Comparison of ENCODE assay signal across 18 mouse cellular contexts in genomic region chr6:67631617-67632016, GRCm38 (mm10).
DNase-seq lines count a peak whose midpoint lies in the region; TF ChIP-seq lines count a peak whose summit lies in the region.
"Had no signal": no experiment of that assay in that cellular context is flagged by ENCODE, and none has a peak within 500 bp of the region (broad histone marks: within the 10 kb centered on the region; RNA-seq: fewer than 3 reads in every experiment).

No protein-coding gene starts in this region.

- no peaks in the 10 kb centered on the region for H3K4me1 ChIP-seq in ES-E14 (ENCODE audit: control insufficient read depth in 2 of 2, insufficient read depth in 2 of 2, low read length in 2 of 2, poor library complexity in 1 of 2)
- no peaks in the 10 kb centered on the region for H3K4me1 ChIP-seq in heart, embryonic 10.5 days
- H3K4me1 ChIP-seq: liver, embryonic 13.5 days; neural tube, embryonic 15.5 days; stomach, embryonic 15.5 days had no signal

- in situ Hi-C loops in ES-E14 (cut with MboI; ENCODE audit: low sequenced_read_pairs in 2 of 2, unreplicated experiment in 2 of 2), result no loop called here

- DNase-seq in embryo, embryonic 10 days (ENCODE audit: low spot score), result peak; percentile 4
- no peak for DNase-seq in embryo, embryonic 9.5 days (ENCODE audit: extremely low spot score)
- peak; percentile 0 for DNase-seq in kidney, adult 9 months
- no peak for DNase-seq in kidney, adult 18-20 months
- peak; percentile 6 for DNase-seq in ES-E14 (ENCODE audit: low read depth, low spot score)
- peak; percentile 7 for DNase-seq in induced T-regulatory cell, adult 2 months (ENCODE audit: low read depth)
- no peak for DNase-seq in neural tube, embryonic 10.5 days (ENCODE audit: extremely low spot score, low spot score)
- DNase-seq in heart, embryonic 10.5 days (ENCODE audit: low spot score), result no peak
- DNase-seq: cerebellum, adult 9-11 months; heart, adult 11 months; heart, postnatal 36 days; kidney, adult 8-10 months; liver, embryonic 13.5 days; lung, postnatal 4 days; right cerebral cortex, postnatal 25 days had no signal

- H3K9ac ChIP-seq in ES-E14 (ENCODE audit: insufficient read depth, low read depth, low read length, poor library complexity, severe bottlenecking), result no peak overlapping the region
- H3K9ac ChIP-seq: liver, embryonic 13.5 days; neural tube, embryonic 15.5 days; stomach, embryonic 15.5 days had no signal

- H3K9me3 ChIP-seq in ES-E14 (ENCODE audit: control insufficient read depth, insufficient read depth, low read depth, low read length), result no peaks in the 10 kb centered on the region
- H3K9me3 ChIP-seq in heart, embryonic 10.5 days, result no peaks in the 10 kb centered on the region
- H3K9me3 ChIP-seq: liver, embryonic 13.5 days; neural tube, embryonic 15.5 days; stomach, embryonic 15.5 days had no signal

- H3K4me3 ChIP-seq in ES-E14 (ENCODE audit: insufficient read depth in 1 of 2, low read depth in 1 of 2, low read length in 2 of 2, poor library complexity in 1 of 2, severe bottlenecking in 1 of 2), result no peak overlapping the region
- no peak overlapping the region for H3K4me3 ChIP-seq in heart, embryonic 10.5 days
- H3K4me3 ChIP-seq: erythroblast, embryonic 14.5 days; liver, embryonic 13.5 days; neural tube, embryonic 15.5 days; stomach, embryonic 15.5 days had no signal

- H3K27ac ChIP-seq in ES-E14 (ENCODE audit: insufficient read depth, low read depth, low read length, poor library complexity, severe bottlenecking), result no peak overlapping the region
- no peak overlapping the region for H3K27ac ChIP-seq in heart, embryonic 10.5 days
- H3K27ac ChIP-seq: liver, embryonic 13.5 days; neural tube, embryonic 15.5 days; stomach, embryonic 15.5 days had no signal

- no peaks in the 10 kb centered on the region for H3K27me3 ChIP-seq in heart, embryonic 10.5 days (ENCODE audit: insufficient read depth, poor library complexity, severe bottlenecking)
- H3K27me3 ChIP-seq: liver, embryonic 13.5 days; neural tube, embryonic 15.5 days; stomach, embryonic 15.5 days had no signal

- H3K36me3 ChIP-seq in ES-E14 (ENCODE audit: control insufficient read depth, insufficient read depth, low read length, poor library complexity, severe bottlenecking), result no peaks in the 10 kb centered on the region
- no peaks in the 10 kb centered on the region for H3K36me3 ChIP-seq in heart, embryonic 10.5 days
- H3K36me3 ChIP-seq: liver, embryonic 13.5 days; neural tube, embryonic 15.5 days; stomach, embryonic 15.5 days had no signal

TF ChIP-seq in ES-E14, 5 proteins besides CTCF, POLR2A, EP300 and RAD21:
- TF ChIP-seq MAFK (IDR thresholded peaks at IDR 0.05; ENCODE audit: insufficient read depth, low read depth, low read length) (no peak), ZNF384 (IDR thresholded peaks at IDR 0.05; ENCODE audit: low read depth, low read length) (no peak), HCFC1 (IDR thresholded peaks at IDR 0.05; ENCODE audit: borderline replicate concordance, insufficient read depth, low read length) (no peak), ZC3H11A (IDR thresholded peaks at IDR 0.05; ENCODE audit: borderline replicate concordance, low read depth, low read length) (peak; percentile 23; the same call in 1 of the 2 replicates), CHD2 (IDR thresholded peaks at IDR 0.05; ENCODE audit: low read depth, low read length) (no peak)

Comparison
In these comparisons a context has a peak if more than half of its experiments do, and no peak if none do; other contexts are left out.
1. DNase-seq: peak in embryo, embryonic 10 days (single experiment), kidney, adult 9 months (single experiment), ES-E14 (single experiment) and induced T-regulatory cell, adult 2 months (single experiment); none in embryo, embryonic 9.5 days (single experiment), kidney, adult 18-20 months (single experiment), neural tube, embryonic 10.5 days (single experiment) and heart, embryonic 10.5 days (single experiment).